Mouse (Mus musculus) ES-E14 (cell line): Measurements from ENCODE around the gene Sdc4.

Experiments used
- MAFK ChIP-seq: IDR thresholded peaks from 2 replicates; pipeline ENCODE4 v1.6.1; 2014; ENCODE audit warnings: mild to moderate bottlenecking, low read depth, low read length, inconsistent platforms; ENCODE audit not compliant: insufficient read depth
- ZNF384 ChIP-seq: IDR thresholded peaks from 2 replicates; pipeline ENCODE4 v1.6.1; 2012; ENCODE audit warnings: low read depth, low read length, inconsistent platforms

DNA sequence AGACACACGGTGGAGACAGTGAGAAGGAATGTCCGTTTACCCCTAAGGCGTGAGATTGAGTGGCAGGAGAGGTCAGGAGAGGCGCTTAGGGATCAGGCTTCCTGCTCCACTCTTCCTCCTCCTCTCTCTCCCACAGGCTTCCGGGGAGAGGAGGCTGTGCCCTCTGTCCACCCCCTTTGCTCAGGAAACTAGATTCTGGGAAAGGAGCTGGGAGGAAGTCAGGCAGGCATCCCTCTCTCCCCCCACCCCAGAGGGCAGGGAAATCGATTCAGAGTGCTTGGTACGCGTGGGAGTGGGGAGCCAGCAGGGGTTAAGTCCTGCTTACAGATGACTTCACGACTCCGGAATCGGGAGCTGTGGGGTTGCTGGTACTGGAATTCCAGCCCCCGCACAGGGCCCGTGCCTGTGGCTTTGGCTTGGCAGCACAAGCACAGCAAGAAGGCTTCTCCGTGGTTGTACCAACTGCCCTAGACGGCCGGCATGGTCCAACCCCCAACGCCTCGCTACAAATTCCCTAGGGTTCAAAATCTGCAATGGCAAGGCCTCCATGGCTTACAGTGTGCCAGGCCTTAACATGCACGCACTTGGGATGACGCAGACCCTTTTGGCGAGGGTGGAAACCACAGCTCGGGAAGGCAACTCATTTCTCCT lies 11.0 kb downstream of the Sdc4 start:
- TF ChIP-seq MAFK = no peak
- no peak for TF ChIP-seq ZNF384
